Mouse (Mus musculus) olfactory bulb, adult 2 months (tissue): ENCODE data around the gene Arhgap10.

ENCODE experiments used
- CTCF ChIP-seq: fragments of 200-500 bp; IDR thresholded peaks from 2 replicates; pipeline ENCODE4 v1.5.1; 2012; ENCODE audit warnings: low read depth, mild to moderate bottlenecking, low read length, moderate library complexity; ENCODE audit not compliant: insufficient read depth
- POLR2A ChIP-seq: fragments of 200-500 bp; IDR thresholded peaks from 2 replicates; pipeline ENCODE4 v1.6.1; 2012; ENCODE audit warnings: mild to moderate bottlenecking, low read depth, low read length, moderate library complexity; ENCODE audit not compliant: insufficient read depth

GRCm38 (mm10) chr8:77383671-77384070 lies 134.1 kb downstream of the Arhgap10 start:
- no peak for TF ChIP-seq CTCF
- TF ChIP-seq POLR2A: no peak
